Mouse (Mus musculus): Measurements from ENCODE around the gene Gm20388. TPM values are rescaled to one million over a fixed set of nuclear protein-coding genes. Genes with fewer than 3 reads are reported as not detected.

Gene Gm20388
- polyA plus RNA-seq, 1 experiment from 2014 or later: 5.3 TPM

DNA sequence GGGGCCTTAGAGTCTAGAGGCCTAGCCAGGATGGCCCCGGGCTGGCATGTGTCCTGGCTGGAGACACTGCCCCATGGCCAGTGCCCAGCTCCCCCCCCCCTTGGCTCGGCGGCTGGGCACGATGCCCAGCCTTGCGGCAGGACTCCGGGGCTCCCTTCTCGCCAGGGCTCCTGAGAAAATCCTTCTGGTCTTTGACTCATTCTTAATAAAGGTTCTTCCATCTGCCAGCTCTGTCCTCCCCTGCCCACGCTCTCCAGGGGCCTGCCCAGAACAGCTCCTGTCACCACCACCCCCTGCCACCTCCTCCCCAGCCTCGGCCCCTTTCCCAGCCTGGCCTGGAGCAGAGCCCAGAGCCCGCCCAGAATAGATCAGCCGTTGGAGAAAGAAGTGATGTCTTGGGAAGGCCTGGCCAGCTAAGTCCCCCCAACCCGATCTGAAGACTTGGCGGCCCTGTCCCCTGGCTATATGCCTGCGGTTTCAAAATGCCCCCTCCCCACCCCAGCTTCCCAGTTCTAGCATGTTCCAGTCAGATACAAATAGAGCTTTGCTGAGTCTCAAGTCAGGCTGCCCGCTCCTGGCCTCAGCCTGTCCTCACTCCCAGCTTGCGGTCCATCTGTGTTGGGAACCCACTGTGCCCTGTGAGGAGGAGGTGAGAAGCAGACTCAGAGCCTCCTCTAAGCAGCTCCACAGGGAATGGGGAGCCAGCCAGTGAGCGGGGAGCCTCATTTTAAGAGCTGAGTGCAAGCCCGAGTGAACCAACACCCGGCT, 472.0 kb downstream of the Gm20388 start:
- Histone ChIP-seq H3K9ac (ENCODE audit: low read depth, low read length) (no peak overlapping the region), H3K27me3 (replicated peaks; ENCODE audit: control insufficient read depth, insufficient read depth, low read length) (no peaks in the 10 kb centered on the region), H3K4me2 (no peak overlapping the region), H3K4me3 (ENCODE audit: low read depth, low read length) (no peak overlapping the region), H3K9me3 (ENCODE audit: control insufficient read depth, low read length) (0 out of 2 replicates have a peak, but pooled peaks cover 2% of the 10 kb centered on the region), H3K27ac (ENCODE audit: low read depth, low read length) (no peak overlapping the region), H3K4me1 (replicated peaks; ENCODE audit: control insufficient read depth, insufficient read depth, low read length) (peaks cover 19% of the 10 kb centered on the region), H3K36me3 (ENCODE audit: control insufficient read depth, insufficient read depth, low read length) (no peaks in the 10 kb centered on the region)
- DNase-seq (ENCODE audit: low spot score): no peak
- no peak for ATAC-seq (replicated peaks; ENCODE audit: low FRiP score)
- 83% methylated on average over 19 of the region's 19 CpGs for WGBS

DNA sequence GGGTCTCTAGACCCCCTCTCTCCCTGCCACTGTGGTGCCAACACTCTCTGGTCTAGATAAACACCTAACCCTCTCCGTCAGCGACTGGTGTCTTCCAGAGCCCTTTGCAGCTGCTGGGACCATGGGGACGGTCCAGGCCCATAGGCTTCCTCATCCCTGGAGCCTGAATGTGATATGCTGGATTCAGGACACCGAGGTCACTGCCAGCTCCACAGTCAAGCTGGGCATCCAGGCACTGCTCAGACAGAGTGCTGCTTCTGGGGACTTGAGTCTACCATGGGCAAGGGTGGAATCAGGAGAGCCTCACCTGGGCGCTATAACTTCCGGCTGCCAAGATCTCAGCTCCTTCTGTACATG, 472.5 kb downstream of the Gm20388 start:
- H3K27ac ChIP-seq (ENCODE audit: low read depth, low read length): no peak overlapping the region
- H3K9ac ChIP-seq (ENCODE audit: low read depth, low read length): no peak overlapping the region
- WGBS: 71% methylated on average over 6 of the region's 6 CpGs
- no peaks in the 10 kb centered on the region for H3K27me3 ChIP-seq (replicated peaks; ENCODE audit: control insufficient read depth, insufficient read depth, low read length)
- H3K4me2 ChIP-seq: no peak overlapping the region
- H3K4me3 ChIP-seq (ENCODE audit: low read depth, low read length): no peak overlapping the region
- ATAC-seq (replicated peaks; ENCODE audit: low FRiP score): no peak
- DNase-seq (ENCODE audit: low spot score): no peak
- peaks cover 14% of the 10 kb centered on the region for H3K4me1 ChIP-seq (replicated peaks; ENCODE audit: control insufficient read depth, insufficient read depth, low read length)
- no peaks in the 10 kb centered on the region for H3K36me3 ChIP-seq (ENCODE audit: control insufficient read depth, insufficient read depth, low read length)
- 0 out of 2 replicates have a peak, but pooled peaks cover 2% of the 10 kb centered on the region for H3K9me3 ChIP-seq (ENCODE audit: control insufficient read depth, low read length)

DNA sequence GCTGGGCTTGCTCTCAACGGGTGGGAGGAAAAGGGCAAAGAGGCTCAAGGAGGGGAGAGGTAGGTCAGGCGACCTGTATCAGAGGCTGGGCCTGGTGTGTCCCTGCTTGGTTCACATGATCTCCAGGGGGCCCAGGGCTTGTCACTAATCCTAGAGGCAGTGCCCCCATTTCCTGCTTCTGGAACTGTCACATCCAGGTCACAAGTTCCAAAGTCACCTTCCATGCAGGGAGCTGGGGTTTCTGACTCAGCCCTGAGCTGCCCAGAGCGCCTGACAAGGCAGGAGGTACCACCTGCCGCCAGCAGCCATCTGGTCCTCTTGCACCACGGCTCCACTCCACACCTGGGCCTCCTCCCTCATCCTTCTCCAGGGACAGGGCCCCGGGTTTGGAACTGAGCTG, 473.1 kb downstream of the Gm20388 start:
- no peak for ATAC-seq (replicated peaks; ENCODE audit: low FRiP score)

DNA sequence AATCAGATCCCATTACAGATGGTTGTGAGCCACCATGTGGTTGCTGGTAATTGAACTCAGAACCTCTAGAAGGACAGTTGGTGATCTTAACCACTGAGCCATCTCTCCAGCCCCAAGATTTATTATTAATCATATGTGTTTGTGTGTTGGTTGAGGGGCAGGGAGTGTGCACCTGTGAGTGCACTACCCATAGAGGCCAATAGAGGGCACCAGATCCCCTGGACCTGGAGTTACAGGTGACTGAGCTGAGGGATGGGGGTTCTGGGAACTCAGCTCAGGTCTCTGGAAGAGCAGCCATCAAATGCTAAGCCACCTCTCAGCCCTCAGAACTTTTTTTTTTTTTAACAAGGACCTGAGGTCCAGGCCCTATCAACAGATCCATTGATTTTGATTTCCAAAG, 474.1 kb downstream of the Gm20388 start:
- H3K9me3 ChIP-seq (ENCODE audit: control insufficient read depth, low read length): 0 out of 2 replicates have a peak, but pooled peaks cover 2% of the 10 kb centered on the region
- H3K27ac ChIP-seq (ENCODE audit: low read depth, low read length): no peak overlapping the region
- H3K4me1 ChIP-seq (replicated peaks; ENCODE audit: control insufficient read depth, insufficient read depth, low read length): peaks cover 5% of the 10 kb centered on the region
- no peak overlapping the region for H3K9ac ChIP-seq (ENCODE audit: low read depth, low read length)
- ATAC-seq (replicated peaks; ENCODE audit: low FRiP score) (no peak), DNase-seq (ENCODE audit: low spot score) (no peak)
- H3K4me2 ChIP-seq: no peak overlapping the region
- no peak overlapping the region for H3K4me3 ChIP-seq (ENCODE audit: low read depth, low read length)
- no peaks in the 10 kb centered on the region for H3K36me3 ChIP-seq (ENCODE audit: control insufficient read depth, insufficient read depth, low read length)
- H3K27me3 ChIP-seq (replicated peaks; ENCODE audit: control insufficient read depth, insufficient read depth, low read length): no peaks in the 10 kb centered on the region

More for the DNA sequence above, 473.1 kb downstream of the Gm20388 start:
- Histone ChIP-seq H3K4me2 (no peak overlapping the region), H3K36me3 (ENCODE audit: control insufficient read depth, insufficient read depth, low read length) (no peaks in the 10 kb centered on the region), H3K27me3 (replicated peaks; ENCODE audit: control insufficient read depth, insufficient read depth, low read length) (no peaks in the 10 kb centered on the region), H3K9ac (ENCODE audit: low read depth, low read length) (no peak overlapping the region), H3K4me3 (ENCODE audit: low read depth, low read length) (no peak overlapping the region), H3K27ac (ENCODE audit: low read depth, low read length) (no peak overlapping the region), H3K9me3 (ENCODE audit: control insufficient read depth, low read length) (0 out of 2 replicates have a peak, but pooled peaks cover 2% of the 10 kb centered on the region), H3K4me1 (replicated peaks; ENCODE audit: control insufficient read depth, insufficient read depth, low read length) (peaks cover 8% of the 10 kb centered on the region)
- WGBS: 49% methylated on average over 6 of the region's 6 CpGs
- no peak for DNase-seq (ENCODE audit: low spot score)

DNA sequence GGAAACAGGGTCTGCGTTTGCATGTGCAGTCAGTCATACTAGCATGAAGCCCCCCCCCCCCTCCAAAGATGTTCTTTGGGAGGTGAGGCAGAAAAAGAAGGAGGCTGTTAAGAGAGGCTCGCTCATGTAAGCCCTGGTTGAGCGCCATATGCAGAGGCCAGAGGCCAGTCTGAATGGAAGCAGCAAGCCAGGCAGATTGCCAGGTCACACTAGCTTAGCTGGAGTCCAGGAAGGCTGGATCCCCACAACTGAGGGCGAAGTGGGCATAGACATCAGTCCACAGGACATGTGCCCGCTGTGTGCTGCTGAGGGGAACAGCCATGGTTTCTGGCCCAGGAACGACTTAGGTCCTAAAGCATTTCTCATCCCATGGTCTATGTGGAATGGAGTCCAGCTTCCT, 477.6 kb downstream of the Gm20388 start:
- Histone ChIP-seq H3K4me2 (no peak overlapping the region), H3K9me3 (ENCODE audit: control insufficient read depth, low read length) (0 out of 2 replicates have a peak, but pooled peaks cover 2% of the 10 kb centered on the region), H3K36me3 (ENCODE audit: control insufficient read depth, insufficient read depth, low read length) (no peaks in the 10 kb centered on the region), H3K27me3 (replicated peaks; ENCODE audit: control insufficient read depth, insufficient read depth, low read length) (no peaks in the 10 kb centered on the region), H3K4me1 (replicated peaks; ENCODE audit: control insufficient read depth, insufficient read depth, low read length) (peaks cover 8% of the 10 kb centered on the region), H3K4me3 (ENCODE audit: low read depth, low read length) (no peak overlapping the region), H3K27ac (ENCODE audit: low read depth, low read length) (no peak overlapping the region), H3K9ac (ENCODE audit: low read depth, low read length) (no peak overlapping the region)
- no peak for ATAC-seq (replicated peaks; ENCODE audit: low FRiP score)
- WGBS: 86% methylated on average over 6 of the region's 6 CpGs
- DNase-seq (ENCODE audit: low spot score): no peak

DNA sequence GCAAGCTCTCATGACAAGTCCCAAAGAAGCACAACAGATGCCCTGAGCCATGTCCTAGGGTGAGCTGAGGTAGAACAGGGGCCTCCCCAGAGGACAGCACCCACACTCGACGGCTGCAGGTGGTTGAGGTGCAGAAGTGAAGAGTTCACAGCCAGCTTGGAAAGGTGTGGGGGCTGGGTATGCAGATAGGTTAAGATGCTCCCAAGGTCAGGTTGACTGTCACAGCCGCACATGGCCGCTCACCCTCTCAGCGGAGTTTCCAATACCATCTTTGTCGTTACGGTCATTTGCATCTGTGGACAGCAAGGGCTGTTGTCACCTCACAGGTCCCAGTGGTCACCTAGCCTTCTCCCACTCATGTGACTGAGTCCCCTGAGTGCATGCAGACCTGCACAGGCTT, 480.0 kb downstream of the Gm20388 start:
- Histone ChIP-seq H3K4me1 (replicated peaks; ENCODE audit: control insufficient read depth, insufficient read depth, low read length) (peaks cover 14% of the 10 kb centered on the region), H3K36me3 (ENCODE audit: control insufficient read depth, insufficient read depth, low read length) (no peaks in the 10 kb centered on the region), H3K9me3 (ENCODE audit: control insufficient read depth, low read length) (no peaks in the 10 kb centered on the region), H3K4me2 (no peak overlapping the region), H3K9ac (ENCODE audit: low read depth, low read length) (no peak overlapping the region), H3K4me3 (ENCODE audit: low read depth, low read length) (no peak overlapping the region), H3K27ac (ENCODE audit: low read depth, low read length) (no peak overlapping the region), H3K27me3 (replicated peaks; ENCODE audit: control insufficient read depth, insufficient read depth, low read length) (no peaks in the 10 kb centered on the region)
- no peak for DNase-seq (ENCODE audit: low spot score)
- 86% methylated on average over 7 of the region's 7 CpGs for WGBS
- ATAC-seq (replicated peaks; ENCODE audit: low FRiP score): no peak

DNA sequence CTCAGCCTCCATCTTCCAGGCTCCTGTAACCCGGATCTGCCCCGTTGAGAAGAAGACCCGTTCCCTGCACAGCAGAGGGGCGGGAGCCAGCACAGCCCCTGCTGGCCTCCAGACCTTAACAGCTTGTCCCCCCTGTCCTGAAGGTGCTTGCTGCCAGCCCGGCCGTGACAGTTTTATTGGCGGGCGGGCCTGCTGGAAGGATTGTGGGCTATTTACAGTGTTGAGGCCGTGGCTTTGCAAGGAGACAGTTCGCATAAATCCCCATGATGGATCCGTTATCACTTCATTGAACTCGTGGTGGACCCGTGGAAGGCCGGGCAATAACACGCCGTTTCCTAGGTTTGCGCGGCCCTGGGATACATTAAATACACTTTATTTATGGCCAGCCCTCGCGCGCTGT, 481.2 kb downstream of the Gm20388 start:
- H3K36me3 ChIP-seq (ENCODE audit: control insufficient read depth, insufficient read depth, low read length): no peaks in the 10 kb centered on the region
- no peak overlapping the region for H3K4me3 ChIP-seq (ENCODE audit: low read depth, low read length)
- no peaks in the 10 kb centered on the region for H3K9me3 ChIP-seq (ENCODE audit: control insufficient read depth, low read length)
- H3K27me3 ChIP-seq (replicated peaks; ENCODE audit: control insufficient read depth, insufficient read depth, low read length): no peaks in the 10 kb centered on the region
- H3K4me1 ChIP-seq (replicated peaks; ENCODE audit: control insufficient read depth, insufficient read depth, low read length): peaks cover 13% of the 10 kb centered on the region
- H3K9ac ChIP-seq (ENCODE audit: low read depth, low read length): no peak overlapping the region
- WGBS: 66% methylated on average over 21 of the region's 21 CpGs
- DNase-seq (ENCODE audit: low spot score): no peak
- H3K27ac ChIP-seq (ENCODE audit: low read depth, low read length): no peak overlapping the region
- H3K4me2 ChIP-seq: no peak overlapping the region
- ATAC-seq (replicated peaks; ENCODE audit: low FRiP score): no peak

DNA sequence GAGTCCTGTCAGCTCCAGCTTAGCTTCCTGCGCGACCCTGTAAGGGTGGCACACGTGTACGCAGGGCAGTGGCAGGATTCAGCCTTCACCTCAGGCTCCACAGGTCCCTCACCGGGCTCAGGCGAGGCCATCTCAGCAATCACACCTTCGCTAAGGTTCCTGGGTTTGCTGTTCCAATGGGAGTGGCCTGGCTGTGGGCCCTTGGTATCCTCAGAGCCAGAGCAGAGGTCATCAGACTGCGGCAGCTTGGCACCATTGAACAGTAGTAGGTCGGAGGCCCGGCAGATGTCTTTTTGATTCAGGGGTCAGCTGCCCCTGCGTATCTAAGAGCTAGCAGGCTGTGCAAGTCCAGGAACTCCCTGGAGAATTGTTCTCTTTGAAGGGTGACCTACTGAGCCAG, 482.4 kb downstream of the Gm20388 start:
- ATAC-seq (replicated peaks; ENCODE audit: low FRiP score) (no peak), DNase-seq (ENCODE audit: low spot score) (no peak)
- Histone ChIP-seq H3K4me3 (ENCODE audit: low read depth, low read length) (no peak overlapping the region), H3K36me3 (ENCODE audit: control insufficient read depth, insufficient read depth, low read length) (no peaks in the 10 kb centered on the region), H3K27me3 (replicated peaks; ENCODE audit: control insufficient read depth, insufficient read depth, low read length) (no peaks in the 10 kb centered on the region), H3K9me3 (ENCODE audit: control insufficient read depth, low read length) (no peaks in the 10 kb centered on the region), H3K4me2 (no peak overlapping the region), H3K27ac (ENCODE audit: low read depth, low read length) (no peak overlapping the region), H3K4me1 (replicated peaks; ENCODE audit: control insufficient read depth, insufficient read depth, low read length) (peaks cover 14% of the 10 kb centered on the region), H3K9ac (ENCODE audit: low read depth, low read length) (no peak overlapping the region)
- 84% methylated on average over 11 of the region's 11 CpGs for WGBS

DNA sequence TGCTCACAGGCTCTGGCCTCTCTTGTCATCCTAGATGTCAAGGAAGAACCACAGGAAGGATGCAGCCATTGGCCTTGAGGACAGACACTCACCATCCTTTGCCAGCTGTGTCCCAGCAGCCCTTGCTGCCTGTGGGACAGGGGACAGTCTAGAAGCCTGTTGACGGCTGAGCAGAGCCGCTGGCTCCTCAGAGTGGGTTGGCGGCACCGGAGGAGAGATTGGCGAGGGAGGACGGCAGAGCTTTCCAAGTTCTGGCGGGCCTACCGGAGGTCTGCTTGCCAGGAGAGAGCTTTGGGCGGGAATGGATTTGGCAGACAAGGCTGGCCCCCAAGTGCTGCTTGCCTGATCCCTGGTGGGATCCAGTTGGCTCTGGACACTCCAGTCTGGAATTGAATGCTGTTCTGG, 483.2 kb downstream of the Gm20388 start:
- DNase-seq (ENCODE audit: low spot score) (no peak), ATAC-seq (replicated peaks; ENCODE audit: low FRiP score) (no peak)
- 80% methylated on average over 9 of the region's 9 CpGs for WGBS
- no peak overlapping the region for H3K27ac ChIP-seq (ENCODE audit: low read depth, low read length)
- no peak overlapping the region for H3K4me3 ChIP-seq (ENCODE audit: low read depth, low read length)
- H3K9me3 ChIP-seq (ENCODE audit: control insufficient read depth, low read length): no peaks in the 10 kb centered on the region
- H3K9ac ChIP-seq (ENCODE audit: low read depth, low read length): no peak overlapping the region
- no peaks in the 10 kb centered on the region for H3K27me3 ChIP-seq (replicated peaks; ENCODE audit: control insufficient read depth, insufficient read depth, low read length)
- peaks cover 16% of the 10 kb centered on the region for H3K4me1 ChIP-seq (replicated peaks; ENCODE audit: control insufficient read depth, insufficient read depth, low read length)
- no peaks in the 10 kb centered on the region for H3K36me3 ChIP-seq (ENCODE audit: control insufficient read depth, insufficient read depth, low read length)
- no peak overlapping the region for H3K4me2 ChIP-seq
